Mouse (Mus musculus): Measurements from ENCODE around the gene Arhgdib.

GRCm38 (mm10) chr6:136952930-136953329 is 11.2 kb upstream of the Arhgdib start:
- TF ChIP-seq CTCF (IDR thresholded peaks at IDR 0.05; ENCODE audit: borderline replicate concordance, insufficient read depth, low read depth, low read length): no peak
- no peak for TF ChIP-seq POLR2A (IDR thresholded peaks at IDR 0.05; ENCODE audit: borderline replicate concordance, insufficient read depth, low read length)
